Mouse (Mus musculus): Measurements from ENCODE around the gene Hp.

DNA sequence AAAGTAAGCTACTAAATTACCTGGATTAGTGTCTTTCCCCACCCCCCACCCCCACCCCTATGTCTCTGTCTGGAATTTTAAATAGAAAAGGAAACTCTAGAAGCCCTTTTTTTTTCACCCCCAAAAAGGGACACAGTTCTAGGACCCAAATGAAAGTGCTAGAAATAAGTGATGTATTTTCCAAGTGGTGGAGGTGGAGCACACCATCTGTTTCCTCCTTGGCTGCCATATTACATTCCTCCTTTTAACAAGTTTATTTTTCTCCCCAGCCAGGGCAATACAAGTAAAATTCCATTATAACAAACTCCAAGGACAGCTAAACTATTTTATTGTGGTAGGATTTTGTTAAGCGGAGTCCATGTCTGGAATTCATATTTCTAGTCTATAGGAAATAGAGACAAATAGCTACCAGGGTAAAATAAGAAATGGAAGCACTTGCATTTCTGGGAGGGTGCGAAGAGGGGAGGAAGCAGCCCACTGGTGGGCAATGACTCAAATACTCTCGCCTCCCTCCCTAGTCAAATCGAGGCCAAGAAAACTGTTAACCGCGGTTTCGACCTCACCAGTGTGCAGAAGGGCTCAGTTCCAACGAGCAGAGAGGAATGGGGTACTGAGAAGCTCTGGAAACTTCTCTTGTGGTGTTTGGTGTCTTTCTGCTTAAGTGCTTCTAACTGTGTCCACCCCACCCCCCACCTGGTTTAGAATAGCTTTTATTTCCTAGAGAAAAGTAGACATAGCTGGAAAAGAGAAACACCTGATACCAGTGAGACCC is 36.0 kb downstream of the Hp start:
- TF ChIP-seq CTCF (IDR thresholded peaks at IDR 0.05; ENCODE audit: low read depth): no peak
- no peak for TF ChIP-seq EP300 (IDR thresholded peaks at IDR 0.05; ENCODE audit: low read depth)
